Mouse (Mus musculus) megakaryocyte, embryonic 14.5 days (primary cell): ENCODE measurements around the gene Ykt6.

Source experiments
- FLI1 ChIP-seq: IDR thresholded peaks from 2 replicates; pipeline ENCODE4 v1.6.1; 2012; ENCODE audit warnings: low read length, inconsistent platforms, mixed read lengths
- GATA1 ChIP-seq: IDR thresholded peaks from 3 replicates; pipeline ENCODE4 v1.6.1; 2012; ENCODE audit warnings: mixed read lengths, low read length, inconsistent platforms, borderline replicate concordance

- TF ChIP-seq FLI1: no peak
- no peak for TF ChIP-seq GATA1
Observed at GRCm38 (mm10) chr11:5979088-5979487, 23.6 kb downstream of the Ykt6 start.
